Mouse (Mus musculus) MEL (cell line): ENCODE measurements at regions not wholly inside any gene's neighbourhood (a gene's known extent, or its start where the extent isn't known, plus 50 kb on each side); places are given as distances from the start of the nearest gene placed in this dataset.

ENCODE experiments used
- DNase-seq: peaks from one replicate; pipeline ENCODE4 v3.0.0; 2011; ENCODE audit warnings: low read depth, low spot score
- H3K27ac ChIP-seq: 2 replicates; pipeline ENCODE4 v1.5.1; 2012; ENCODE audit warnings: low read depth, mild to moderate bottlenecking, control low read depth, low read length, moderate library complexity; ENCODE audit not compliant: control insufficient read depth
- H3K27me3 ChIP-seq, 2 experiments: fragments of 150-350 bp in 1 of 2; sonication (generic) in 1 of 2; 2 replicates each; pipeline ENCODE4 v1.6.1; 2012; ENCODE audit warnings: low read length in 2 of 2, mild to moderate bottlenecking in 2 of 2, improper control_type of control experiment in 1 of 2, moderate library complexity in 1 of 2; ENCODE audit not compliant: insufficient read depth in 2 of 2, control insufficient read depth in 1 of 2
- H3K36me3 ChIP-seq, 2 experiments: 2 replicates each; pipeline ENCODE4 v1.6.1; 2012 to 2014; ENCODE audit warnings: low read length in 2 of 2, improper control_type of control experiment in 1 of 2, inconsistent platforms in 1 of 2, mild to moderate bottlenecking in 1 of 2; ENCODE audit not compliant: insufficient read depth in 2 of 2, control insufficient read depth in 1 of 2
- H3K4me1 ChIP-seq, 2 experiments: fragments of 150-350 bp in 1 of 2; sonication (generic) in 1 of 2; 2 replicates each; pipeline ENCODE4 v1.6.1; 2012; ENCODE audit warnings: low read length in 2 of 2, improper control_type of control experiment in 1 of 2, mild to moderate bottlenecking in 1 of 2; ENCODE audit not compliant: insufficient read depth in 2 of 2, control insufficient read depth in 1 of 2
- H3K4me3 ChIP-seq, 2 experiments: fragments of 150-350 bp in 1 of 2; sonication (generic) in 1 of 2; 2 replicates each; pipeline ENCODE4 v1.5.1; 2012; ENCODE audit warnings: low read depth in 2 of 2, low read length in 2 of 2, mild to moderate bottlenecking in 2 of 2, moderate library complexity in 2 of 2, control low read depth in 1 of 2, improper control_type of control experiment in 1 of 2; ENCODE audit not compliant: control insufficient read depth in 1 of 2, insufficient read depth in 1 of 2
- H3K79me2 ChIP-seq: 2 replicates; pipeline ENCODE4 v1.6.1; 2012; ENCODE audit warnings: mild to moderate bottlenecking, low read length, moderate library complexity; ENCODE audit not compliant: control insufficient read depth, poor library complexity, insufficient read depth
- H3K9ac ChIP-seq: 2 replicates; pipeline ENCODE4 v1.6.1; 2012; ENCODE audit warnings: low read depth, mild to moderate bottlenecking, control low read depth, low read length, moderate library complexity; ENCODE audit not compliant: control insufficient read depth, poor library complexity, severe bottlenecking
- H3K9me3 ChIP-seq: fragments of 150-350 bp; sonication (generic); replicated peaks from 2 replicates; pipeline ENCODE4 v1.6.1; 2012; ENCODE audit warnings: mild to moderate bottlenecking, low read length, improper control_type of control experiment, moderate library complexity; ENCODE audit not compliant: insufficient read depth
- BHLHE40 ChIP-seq: IDR thresholded peaks from 2 replicates; pipeline ENCODE4 v1.6.1; 2012; ENCODE audit warnings: low read depth, mild to moderate bottlenecking, inconsistent platforms, low read length, improper control_type of control experiment, borderline replicate concordance
- CTCF ChIP-seq, 3 experiments: IDR thresholded peaks in 2 of 3; conservative IDR thresholded peaks in 1 of 3; 2 replicates each; pipeline ENCODE4 v1.5.1; 2011 to 2012; ENCODE audit warnings: low read length in 3 of 3, low read depth in 2 of 3, mild to moderate bottlenecking in 2 of 3, improper control_type of control experiment in 1 of 3, inconsistent platforms in 1 of 3, mixed read lengths in 1 of 3, moderate library complexity in 1 of 3; ENCODE audit not compliant: control insufficient read depth in 1 of 3, insufficient read depth in 1 of 3, poor library complexity in 1 of 3, severe bottlenecking in 1 of 3
- E2F4 ChIP-seq: IDR thresholded peaks from 2 replicates; pipeline ENCODE4 v1.6.1; 2011; ENCODE audit warnings: low read depth, low read length, improper control_type of control experiment, borderline replicate concordance
- EP300 ChIP-seq, 2 experiments: IDR thresholded peaks; 2 replicates each; pipeline ENCODE4 v1.6.1; 2011; ENCODE audit warnings: improper control_type of control experiment in 2 of 2, low read length in 2 of 2, low read depth in 1 of 2, mild to moderate bottlenecking in 1 of 2
- GABPA ChIP-seq: IDR thresholded peaks from 2 replicates; pipeline ENCODE4 v1.6.1; 2012; ENCODE audit warnings: low read depth, mild to moderate bottlenecking, inconsistent platforms, low read length, improper control_type of control experiment, moderate library complexity
- HCFC1 ChIP-seq: IDR thresholded peaks from 2 replicates; pipeline ENCODE4 v1.6.1; 2012; ENCODE audit warnings: low read depth, mild to moderate bottlenecking, inconsistent platforms, low read length, improper control_type of control experiment, moderate library complexity
- MAFK ChIP-seq: IDR thresholded peaks from 2 replicates; pipeline ENCODE4 v1.6.1; 2011; ENCODE audit warnings: low read depth, mild to moderate bottlenecking, low read length, improper control_type of control experiment, borderline replicate concordance
- MEF2A ChIP-seq: IDR thresholded peaks from 2 replicates; pipeline ENCODE4 v1.6.1; 2014; ENCODE audit warnings: low read depth, mild to moderate bottlenecking, inconsistent platforms, low read length, improper control_type of control experiment; ENCODE audit not compliant: poor library complexity, insufficient replicate concordance, severe bottlenecking; ENCODE audit errors: extremely low read depth
- MYB ChIP-seq: IDR thresholded peaks from 2 replicates; pipeline ENCODE4 v1.6.1; 2011; ENCODE audit warnings: mild to moderate bottlenecking, low read depth, low read length, improper control_type of control experiment
- MYC ChIP-seq: IDR thresholded peaks from 2 replicates; pipeline ENCODE4 v1.6.1; 2011; ENCODE audit warnings: low read depth, mild to moderate bottlenecking, low read length, improper control_type of control experiment, moderate library complexity
- POLR2AphosphoS5 ChIP-seq: IDR thresholded peaks from 2 replicates; pipeline ENCODE4 v1.6.1; 2012; ENCODE audit warnings: low read depth, borderline replicate concordance, mild to moderate bottlenecking, inconsistent platforms, low read length, moderate library complexity, mixed read lengths
- RAD21 ChIP-seq: IDR thresholded peaks from 2 replicates; pipeline ENCODE4 v1.6.1; 2011; ENCODE audit warnings: mild to moderate bottlenecking, low read depth, low read length, improper control_type of control experiment
- TAL1 ChIP-seq: IDR thresholded peaks from 2 replicates; pipeline ENCODE4 v1.6.1; 2012; ENCODE audit warnings: mild to moderate bottlenecking, inconsistent platforms, low read length, moderate library complexity, mixed read lengths
- UBTF ChIP-seq: IDR thresholded peaks from 2 replicates; pipeline ENCODE4 v1.6.1; 2012; ENCODE audit warnings: low read depth, mild to moderate bottlenecking, inconsistent platforms, low read length, improper control_type of control experiment, moderate library complexity, borderline replicate concordance; ENCODE audit not compliant: insufficient read depth
- USF1 ChIP-seq: IDR thresholded peaks from 2 replicates; pipeline ENCODE4 v1.6.1; 2014; ENCODE audit warnings: low read depth, mild to moderate bottlenecking, inconsistent platforms, low read length, improper control_type of control experiment, moderate library complexity
- ZC3H11A ChIP-seq: IDR thresholded peaks from 2 replicates; pipeline ENCODE4 v1.6.1; 2012; ENCODE audit warnings: low read depth, mild to moderate bottlenecking, inconsistent platforms, low read length, improper control_type of control experiment
- ZNF384 ChIP-seq: IDR thresholded peaks from 2 replicates; pipeline ENCODE4 v1.6.1; 2012; ENCODE audit warnings: low read depth, mild to moderate bottlenecking, inconsistent platforms, low read length, improper control_type of control experiment

DNA sequence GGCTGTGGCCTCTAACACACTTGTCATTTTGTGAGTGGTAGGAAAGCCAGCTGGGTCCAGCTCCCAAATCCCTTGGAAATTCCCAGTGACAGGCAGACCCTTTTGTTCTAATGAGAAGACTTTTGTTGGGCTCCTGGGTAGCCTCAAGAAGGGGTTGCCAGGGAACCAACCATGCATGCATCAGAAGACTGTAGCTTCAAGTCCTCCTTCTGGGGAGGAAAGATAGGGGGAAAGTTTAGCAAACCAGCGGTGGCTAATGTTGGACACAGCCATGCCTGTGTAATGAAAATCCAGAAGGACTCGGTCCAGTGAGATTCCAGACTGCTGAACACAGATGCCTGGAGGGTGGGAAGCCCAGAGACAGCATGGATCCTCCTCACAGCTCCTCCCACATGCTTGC, 71.1 kb upstream of the Rpl38 start:
- Histone ChIP-seq H3K27me3 (no peaks in the 10 kb centered on the region), H3K9ac (no peak overlapping the region), H3K36me3 (no peaks in the 10 kb centered on the region), H3K4me1 (no peaks in the 10 kb centered on the region), H3K9me3 (no peaks in the 10 kb centered on the region), H3K27ac (no peak overlapping the region), H3K4me3 (no peak overlapping the region), H3K79me2 (no peaks in the 10 kb centered on the region)
- DNase-seq: no peak
- TF ChIP-seq MEF2A: no peak
- no peak for TF ChIP-seq MYB

DNA sequence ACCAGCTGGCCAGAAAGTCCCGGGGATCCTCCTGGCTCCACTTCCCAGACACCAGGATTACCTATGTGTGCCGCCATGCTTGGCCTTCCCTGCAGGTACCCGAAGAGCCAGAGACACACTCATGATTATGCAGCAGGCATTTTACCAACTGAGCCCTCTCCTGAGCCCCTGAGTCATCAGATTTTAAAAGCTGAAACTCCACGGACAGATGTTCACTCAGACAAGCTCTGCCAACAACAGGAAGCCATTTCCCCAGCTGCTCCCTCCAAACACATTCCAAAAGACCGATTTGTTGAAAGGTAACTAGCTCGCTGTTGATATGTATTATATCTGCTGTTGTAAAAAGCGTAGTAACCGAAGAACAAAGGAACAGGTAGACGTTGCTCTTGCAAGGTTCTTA, 75.4 kb upstream of the Rpl38 start:
- Histone ChIP-seq H3K4me3 (no peak overlapping the region), H3K4me1 (no peaks in the 10 kb centered on the region), H3K27ac (no peak overlapping the region), H3K9me3 (no peaks in the 10 kb centered on the region), H3K79me2 (no peaks in the 10 kb centered on the region), H3K36me3 (no peaks in the 10 kb centered on the region), H3K27me3 (no peaks in the 10 kb centered on the region), H3K9ac (no peak overlapping the region)
- DNase-seq: no peak
- TF ChIP-seq RAD21 (no peak), CTCF (IDR thresholded peaks at IDR 0.05 in 2 of 3, conservative IDR thresholded peaks at IDR 0.05 in 1 of 3; ENCODE audit: control insufficient read depth in 1 of 3, insufficient read depth in 1 of 3, low read depth in 2 of 3, low read length in 3 of 3, poor library complexity in 1 of 3, severe bottlenecking in 1 of 3) (no peak), BHLHE40 (no peak), MAFK (no peak), GABPA (no peak), TAL1 (no peak), EP300 (IDR thresholded peaks at IDR 0.05; ENCODE audit: low read depth in 1 of 2, low read length in 2 of 2) (no peak), USF1 (no peak), POLR2AphosphoS5 (no peak), MYB (no peak), HCFC1 (no peak), UBTF (no peak)

DNA sequence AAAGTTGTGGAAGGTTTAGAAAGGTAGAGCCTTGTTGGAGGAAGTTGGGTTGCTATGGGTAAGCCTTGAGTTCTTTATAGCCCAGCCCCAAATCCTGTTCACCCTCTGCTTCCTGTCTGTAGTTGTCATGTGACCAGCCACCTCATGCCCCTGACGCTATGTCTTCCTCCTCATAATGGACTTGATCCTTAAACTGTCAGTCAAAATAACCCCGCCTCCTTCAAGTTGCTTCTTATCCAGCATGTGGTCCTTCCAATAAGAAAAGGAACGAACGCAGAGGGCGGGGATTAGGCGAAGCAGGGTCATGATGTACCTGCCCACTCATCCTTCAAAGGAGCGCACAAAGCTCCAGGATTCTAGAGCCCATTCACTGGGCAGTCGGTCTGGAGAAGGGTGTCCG, 79.8 kb upstream of the Rpl38 start:
- DNase-seq: no peak
- no peak overlapping the region for H3K27ac ChIP-seq
- H3K79me2 ChIP-seq: no peaks in the 10 kb centered on the region
- no peaks in the 10 kb centered on the region for H3K9me3 ChIP-seq
- no peaks in the 10 kb centered on the region for H3K27me3 ChIP-seq
- H3K36me3 ChIP-seq: no peaks in the 10 kb centered on the region
- no peaks in the 10 kb centered on the region for H3K4me1 ChIP-seq
- TF ChIP-seq BHLHE40 (no peak), MYC (no peak), E2F4 (no peak), ZNF384 (no peak), ZC3H11A (no peak), MYB (no peak)
- no peak overlapping the region for H3K9ac ChIP-seq
- H3K4me3 ChIP-seq: no peak overlapping the region
